Mouse (Mus musculus) heart, embryonic 10.5 days (tissue): ENCODE measurements around the gene Ngfr. TPM values are rescaled to one million over a fixed set of nuclear protein-coding genes. Genes with fewer than 3 reads are reported as not detected.

Experiments used
- DNase-seq: peaks from one replicate; pipeline ENCODE4 v3.0.0-alpha.2; 2017; ENCODE audit warnings: low spot score
- H3K27ac ChIP-seq: fragments of 300-500 bp; sonication (generic); 2 replicates; pipeline ENCODE4 v1.5.1; 2016; ENCODE audit warnings: mild to moderate bottlenecking
- H3K27me3 ChIP-seq: fragments of 300-500 bp; sonication (generic); 2 replicates; pipeline ENCODE4 v1.6.1; 2016; ENCODE audit warnings: mild to moderate bottlenecking; ENCODE audit not compliant: poor library complexity, insufficient read depth, severe bottlenecking
- H3K36me3 ChIP-seq: fragments of 300-500 bp; sonication (generic); 2 replicates; pipeline ENCODE4 v1.6.1; 2016; ENCODE audit warnings: mild to moderate bottlenecking, moderate library complexity
- H3K4me1 ChIP-seq: fragments of 300-500 bp; sonication (generic); 2 replicates; pipeline ENCODE4 v1.6.1; 2016; ENCODE audit warnings: mild to moderate bottlenecking
- H3K4me3 ChIP-seq: fragments of 300-500 bp; sonication (generic); 2 replicates; pipeline ENCODE4 v1.5.1; 2016; ENCODE audit warnings: mild to moderate bottlenecking, moderate library complexity
- H3K9me3 ChIP-seq: fragments of 300-500 bp; sonication (generic); 2 replicates; pipeline ENCODE4 v1.6.1; 2016; ENCODE audit warnings: mild to moderate bottlenecking, moderate library complexity
- WGBS: fragments of 180-500 bp; shearing (Covaris S2); methylation state at CpG from one replicate; pipeline ENCODE4 v1.1.7; 2016; 5-methylcytosine and 5-hydroxymethylcytosine counted together
- polyA plus RNA-seq: library from polyadenylated mRNA; unstranded; fragments of >200 nt; fragmentation: Nextera tagmentation; extraction: Ambion mirVana; gene quantifications from 2 replicates; pipeline ENCODE4 v1.2.1, GENCODE M21; 2016

The Ngfr gene
- polyA plus RNA-seq, 1 experiment from 2014 or later = 9.9 TPM

- peaks cover 47% of the 10 kb centered on the region for H3K4me1 ChIP-seq
- no peak for DNase-seq
Observed at GRCm38 (mm10) chr11:95586751-95587422, 648 bp downstream of the Ngfr start.

GRCm38 (mm10) chr11:95586184-95586583 is 1.4 kb downstream of the Ngfr start:
- Histone ChIP-seq H3K4me1 (peaks cover 54% of the 10 kb centered on the region), H3K27ac (no peak overlapping the region)

More at GRCm38 (mm10) chr11:95586751-95587422, 648 bp downstream of the Ngfr start:
- Histone ChIP-seq H3K36me3 (no peaks in the 10 kb centered on the region), H3K27me3 (peaks cover 100% of the 10 kb centered on the region), H3K27ac (peak overlapping the region; percentile 38; the same call in 1 of the 2 replicates), H3K4me3 (peak overlapping the region; percentile 59), H3K9me3 (no peaks in the 10 kb centered on the region)
- WGBS = 1% methylated on average over 27 of the region's 27 CpGs

GRCm38 (mm10) chr11:95585684-95586083 is 1.9 kb downstream of the Ngfr start:
- Histone ChIP-seq H3K27me3 (peaks cover 100% of the 10 kb centered on the region), H3K4me3 (peak overlapping the region; percentile 59), H3K27ac (peak overlapping the region; percentile 57; the same call in 1 of the 2 replicates), H3K36me3 (no peaks in the 10 kb centered on the region), H3K4me1 (peaks cover 59% of the 10 kb centered on the region), H3K9me3 (no peaks in the 10 kb centered on the region)
- 2% methylated on average over 15 of the region's 15 CpGs for WGBS
- DNase-seq = no peak

More at GRCm38 (mm10) chr11:95586184-95586583, 1.4 kb downstream of the Ngfr start:
- Histone ChIP-seq H3K27me3 (peaks cover 100% of the 10 kb centered on the region), H3K9me3 (no peaks in the 10 kb centered on the region), H3K36me3 (no peaks in the 10 kb centered on the region), H3K4me3 (peak overlapping the region; percentile 59)
- peak; percentile 89 for DNase-seq
- WGBS = under 1% methylated on average over 25 of the region's 25 CpGs

- H3K27me3 ChIP-seq = peaks cover 100% of the 10 kb centered on the region
- peak overlapping the region; percentile 57; the same call in 1 of the 2 replicates for H3K27ac ChIP-seq
- peaks cover 63% of the 10 kb centered on the region for H3K4me1 ChIP-seq
- DNase-seq = no peak
- under 1% methylated on average over 24 of the region's 24 CpGs for WGBS
- H3K4me3 ChIP-seq = peak overlapping the region; percentile 59
- no peaks in the 10 kb centered on the region for H3K9me3 ChIP-seq
- H3K36me3 ChIP-seq = no peaks in the 10 kb centered on the region
Observed at GRCm38 (mm10) chr11:95585281-95585680, 2.3 kb downstream of the Ngfr start.

GRCm38 (mm10) chr11:95584651-95585050 is 2.9 kb downstream of the Ngfr start:
- H3K27ac ChIP-seq = no peak overlapping the region

GRCm38 (mm10) chr11:95583396-95583795 is 4.1 kb downstream of the Ngfr start:
- Histone ChIP-seq H3K9me3 (no peaks in the 10 kb centered on the region), H3K27ac (no peak overlapping the region), H3K4me3 (no peak overlapping the region), H3K4me1 (peaks cover 75% of the 10 kb centered on the region), H3K36me3 (0 out of 2 replicates have a peak, but pooled peaks cover 2% of the 10 kb centered on the region), H3K27me3 (peaks cover 100% of the 10 kb centered on the region)
- WGBS = 60% methylated on average over 6 of the region's 6 CpGs
- DNase-seq = no peak

More at GRCm38 (mm10) chr11:95584651-95585050, 2.9 kb downstream of the Ngfr start:
- no peak for DNase-seq
- peaks cover 100% of the 10 kb centered on the region for H3K27me3 ChIP-seq
- peak overlapping the region; percentile 59 for H3K4me3 ChIP-seq
- peaks cover 70% of the 10 kb centered on the region for H3K4me1 ChIP-seq
- no peaks in the 10 kb centered on the region for H3K36me3 ChIP-seq
- H3K9me3 ChIP-seq = no peaks in the 10 kb centered on the region
- 7% methylated on average over 9 of the region's 9 CpGs for WGBS

- Histone ChIP-seq H3K4me1 (peaks cover 81% of the 10 kb centered on the region), H3K27me3 (peaks cover 100% of the 10 kb centered on the region), H3K36me3 (0 out of 2 replicates have a peak, but pooled peaks cover 2% of the 10 kb centered on the region), H3K9me3 (no peaks in the 10 kb centered on the region), H3K4me3 (no peak overlapping the region), H3K27ac (no peak overlapping the region)
- no peak for DNase-seq
- WGBS = 50% methylated on average over 3 of the region's 3 CpGs
Observed at GRCm38 (mm10) chr11:95582193-95582592, 5.3 kb downstream of the Ngfr start.

GRCm38 (mm10) chr11:95579455-95579854 is 8.1 kb downstream of the Ngfr start:
- H3K27me3 ChIP-seq = peaks cover 97% of the 10 kb centered on the region
- no peak overlapping the region for H3K4me3 ChIP-seq
- H3K36me3 ChIP-seq = 0 out of 2 replicates have a peak, but pooled peaks cover 2% of the 10 kb centered on the region
- H3K27ac ChIP-seq = no peak overlapping the region
- no peaks in the 10 kb centered on the region for H3K9me3 ChIP-seq
- peaks cover 76% of the 10 kb centered on the region for H3K4me1 ChIP-seq
- DNase-seq = no peak
- WGBS = 14% methylated on average over 6 of the region's 6 CpGs

- DNase-seq = no peak
- Histone ChIP-seq H3K36me3 (0 out of 2 replicates have a peak, but pooled peaks cover 2% of the 10 kb centered on the region), H3K4me3 (peak overlapping the region; percentile 40), H3K9me3 (no peaks in the 10 kb centered on the region), H3K27ac (peak overlapping the region; percentile 57; the same call in 1 of the 2 replicates), H3K27me3 (peaks cover 85% of the 10 kb centered on the region), H3K4me1 (peaks cover 69% of the 10 kb centered on the region)
- 12% methylated on average over 39 of the region's 39 CpGs for WGBS
Observed at GRCm38 (mm10) chr11:95577776-95578446, 9.6 kb downstream of the Ngfr start.

- 48% methylated on average over 8 of the region's 8 CpGs for WGBS
- peaks cover 73% of the 10 kb centered on the region for H3K27me3 ChIP-seq
- H3K4me3 ChIP-seq = no peak overlapping the region
- DNase-seq = no peak
- 0 out of 2 replicates have a peak, but pooled peaks cover 2% of the 10 kb centered on the region for H3K36me3 ChIP-seq
- H3K4me1 ChIP-seq = peaks cover 70% of the 10 kb centered on the region
- H3K9me3 ChIP-seq = no peaks in the 10 kb centered on the region
- peak overlapping the region; percentile 63 for H3K27ac ChIP-seq
Observed at GRCm38 (mm10) chr11:95576299-95576698, 11.2 kb downstream of the Ngfr start.

- 0 out of 2 replicates have a peak, but pooled peaks cover 2% of the 10 kb centered on the region for H3K36me3 ChIP-seq
- WGBS = 18% methylated on average over 13 of the region's 13 CpGs
- no peaks in the 10 kb centered on the region for H3K9me3 ChIP-seq
- DNase-seq = no peak
- 0 out of 2 replicates have a peak overlapping the region, but pooled peaks have one; percentile 25 for H3K4me3 ChIP-seq
- peaks cover 73% of the 10 kb centered on the region for H3K27me3 ChIP-seq
- H3K27ac ChIP-seq = no peak overlapping the region
- H3K4me1 ChIP-seq = peaks cover 70% of the 10 kb centered on the region
Observed at GRCm38 (mm10) chr11:95575791-95576190, 11.7 kb downstream of the Ngfr start.

- 86% methylated on average over 6 of the region's 6 CpGs for WGBS
- Histone ChIP-seq H3K36me3 (0 out of 2 replicates have a peak, but pooled peaks cover 2% of the 10 kb centered on the region), H3K4me3 (no peak overlapping the region), H3K4me1 (peaks cover 65% of the 10 kb centered on the region), H3K27ac (peak overlapping the region; percentile 1; the same call in 1 of the 2 replicates), H3K27me3 (peaks cover 73% of the 10 kb centered on the region), H3K9me3 (no peaks in the 10 kb centered on the region)
- DNase-seq = no peak
Observed at GRCm38 (mm10) chr11:95574786-95575334, 12.7 kb downstream of the Ngfr start.
